Mouse (Mus musculus) embryonic facial prominence, embryonic 14.5 days (tissue): ENCODE measurements around the gene Nfrkb. TPM values are rescaled to one million over a fixed set of nuclear protein-coding genes. Genes with fewer than 3 reads are reported as not detected.

Experiments
- ATAC-seq: fragments of 200-750 bp; cut with Nextera tagmentation; 2 replicates; pipeline ENCODE4 v1.8.0; 2017; ENCODE audit warnings: low read depth, moderate number of reproducible peaks, moderate TSS enrichment
- DNase-seq: peaks from one replicate; pipeline ENCODE4 v3.0.0-alpha.2; 2015; ENCODE audit warnings: low spot score
- H3K27ac ChIP-seq: fragments of 300-500 bp; sonication (generic); replicated peaks from 2 replicates; pipeline ENCODE4 v1.5.1; 2014; ENCODE audit warnings: low read depth, mild to moderate bottlenecking, low read length, moderate library complexity
- H3K27me3 ChIP-seq: fragments of 300-500 bp; sonication (generic); replicated peaks from 2 replicates; pipeline ENCODE4 v1.6.1; 2014; ENCODE audit warnings: low read length; ENCODE audit not compliant: control insufficient read depth, insufficient read depth
- H3K36me3 ChIP-seq: fragments of 300-500 bp; sonication (generic); 2 replicates; pipeline ENCODE4 v1.6.1; 2014; ENCODE audit warnings: low read length, mixed read lengths; ENCODE audit not compliant: control insufficient read depth, insufficient read depth
- H3K4me1 ChIP-seq: fragments of 300-500 bp; sonication (generic); 2 replicates; pipeline ENCODE4 v1.6.1; 2014; ENCODE audit warnings: antibody characterized with exemption, low read length; ENCODE audit not compliant: control insufficient read depth, insufficient read depth
- H3K4me2 ChIP-seq: fragments of 300-500 bp; sonication (generic); 2 replicates; pipeline ENCODE4 v1.6.1; 2014; ENCODE audit warnings: low read depth, mild to moderate bottlenecking, low read length, moderate library complexity, mixed read lengths
- H3K4me3 ChIP-seq: fragments of 300-500 bp; sonication (generic); 2 replicates; pipeline ENCODE4 v1.5.1; 2014; ENCODE audit warnings: low read depth, mild to moderate bottlenecking, low read length
- H3K9ac ChIP-seq: fragments of 300-500 bp; sonication (generic); 2 replicates; pipeline ENCODE4 v1.6.1; 2014; ENCODE audit warnings: low read depth, mild to moderate bottlenecking, low read length, moderate library complexity, mixed read lengths
- H3K9me3 ChIP-seq: fragments of 300-500 bp; sonication (generic); 2 replicates; pipeline ENCODE4 v1.6.1; 2016; ENCODE audit warnings: low read length; ENCODE audit not compliant: control insufficient read depth
- WGBS: fragments of 180-500 bp; shearing (Covaris S2); extraction: QIAGEN DNeasy Blood & Tissue Kit; methylation state at CpG from one replicate; pipeline ENCODE4 v1.1.7; 2014; 5-methylcytosine and 5-hydroxymethylcytosine counted together
- polyA plus RNA-seq: library from polyadenylated mRNA; unstranded; fragments of >200 nt; fragmentation: Nextera tagmentation; extraction: Ambion mirVana; gene quantifications from 2 replicates; pipeline ENCODE4 v1.2.1, GENCODE M21; 2014

The Nfrkb gene
- polyA plus RNA-seq, 1 experiment from 2014 or later = 18.3 TPM

DNA sequence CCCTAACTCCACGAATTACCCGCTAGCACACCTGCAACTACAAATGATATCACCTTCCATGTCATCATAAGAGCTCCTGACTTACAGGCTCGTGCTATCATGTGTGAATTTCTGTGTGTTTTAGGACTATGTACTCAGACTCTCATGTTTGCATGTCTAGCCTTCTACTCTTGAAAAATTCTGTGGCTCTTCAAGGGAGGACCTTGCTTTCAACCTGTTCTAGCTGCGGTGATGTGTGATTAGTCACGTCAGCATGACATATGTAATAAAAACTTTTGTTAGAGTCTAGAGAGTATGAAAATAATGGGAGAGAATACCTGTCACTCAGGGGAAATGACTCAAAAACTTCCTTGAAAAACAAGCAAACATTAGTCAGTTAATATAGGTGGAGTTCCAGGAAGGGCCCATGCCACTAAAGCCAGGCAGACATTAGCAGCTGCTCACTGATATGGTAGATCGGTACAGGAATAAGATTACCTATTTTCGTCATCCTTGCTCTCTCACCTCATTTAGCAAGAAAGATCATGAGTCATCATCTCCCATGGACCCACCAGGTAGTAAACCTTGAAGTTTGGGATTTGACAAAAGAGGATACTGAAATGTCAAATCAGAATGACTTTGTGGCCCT, 63.3 kb downstream of the Nfrkb start:
- no peak for ATAC-seq
- Histone ChIP-seq H3K27ac (no peak overlapping the region), H3K4me1 (no peaks in the 10 kb centered on the region), H3K4me2 (no peak overlapping the region), H3K9me3 (no peaks in the 10 kb centered on the region), H3K9ac (no peak overlapping the region), H3K36me3 (no peaks in the 10 kb centered on the region), H3K27me3 (no peaks in the 10 kb centered on the region), H3K4me3 (no peak overlapping the region)
- DNase-seq = no peak
- WGBS = 82% methylated on average over 7 of the region's 7 CpGs

DNA sequence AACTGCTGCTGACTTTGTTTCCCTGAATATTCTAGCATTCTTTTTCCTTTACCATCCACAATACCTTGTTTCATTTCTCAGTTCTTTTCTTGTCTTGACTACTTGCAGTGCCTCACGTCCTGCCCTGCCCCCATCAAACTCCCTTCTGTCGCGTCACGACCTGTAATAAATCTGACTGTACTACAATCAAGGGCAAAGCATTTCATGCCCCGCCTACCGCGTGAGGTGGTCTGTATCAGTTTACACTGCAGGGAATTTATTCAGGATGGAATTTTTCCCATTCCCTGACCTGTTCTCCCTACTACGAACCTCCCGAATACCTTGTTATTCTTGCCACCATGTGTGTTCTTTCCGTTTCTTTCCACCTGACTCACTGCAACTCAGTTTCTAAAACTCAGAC, 66.2 kb downstream of the Nfrkb start:
- Histone ChIP-seq H3K9me3 (no peaks in the 10 kb centered on the region), H3K4me2 (no peak overlapping the region), H3K4me1 (no peaks in the 10 kb centered on the region), H3K9ac (no peak overlapping the region), H3K36me3 (no peaks in the 10 kb centered on the region), H3K27me3 (no peaks in the 10 kb centered on the region), H3K4me3 (no peak overlapping the region), H3K27ac (no peak overlapping the region)
- ATAC-seq = no peak
- 40% methylated on average over 10 of the region's 10 CpGs for WGBS
- no peak for DNase-seq

DNA sequence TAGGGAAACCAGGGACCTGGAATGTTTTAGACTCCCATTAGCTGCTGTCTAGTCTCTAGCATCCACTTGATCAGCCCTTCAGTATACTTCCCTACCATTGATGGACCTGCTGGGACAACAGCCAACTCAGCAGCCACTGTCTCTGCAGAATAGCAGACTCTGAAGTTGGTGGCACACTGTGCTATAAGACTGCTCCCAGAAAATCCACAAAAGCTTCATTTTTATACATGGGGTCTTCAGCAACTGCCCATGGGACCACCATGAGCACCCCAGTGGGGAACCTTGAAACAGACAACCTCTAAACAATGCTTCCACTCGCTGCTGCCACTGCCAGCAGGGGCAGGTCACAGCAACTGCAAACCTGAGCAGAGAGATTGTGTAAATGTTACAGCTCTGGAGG, 68.4 kb downstream of the Nfrkb start:
- no peak for ATAC-seq
- no peaks in the 10 kb centered on the region for H3K27me3 ChIP-seq
- no peak overlapping the region for H3K4me2 ChIP-seq
- H3K4me1 ChIP-seq = no peaks in the 10 kb centered on the region
- no peak overlapping the region for H3K4me3 ChIP-seq
- no peak overlapping the region for H3K27ac ChIP-seq
- no peak for DNase-seq
- no peaks in the 10 kb centered on the region for H3K9me3 ChIP-seq
- H3K9ac ChIP-seq = no peak overlapping the region
- 55% methylated on average over 1 of the region's 1 CpGs for WGBS
- no peaks in the 10 kb centered on the region for H3K36me3 ChIP-seq

DNA sequence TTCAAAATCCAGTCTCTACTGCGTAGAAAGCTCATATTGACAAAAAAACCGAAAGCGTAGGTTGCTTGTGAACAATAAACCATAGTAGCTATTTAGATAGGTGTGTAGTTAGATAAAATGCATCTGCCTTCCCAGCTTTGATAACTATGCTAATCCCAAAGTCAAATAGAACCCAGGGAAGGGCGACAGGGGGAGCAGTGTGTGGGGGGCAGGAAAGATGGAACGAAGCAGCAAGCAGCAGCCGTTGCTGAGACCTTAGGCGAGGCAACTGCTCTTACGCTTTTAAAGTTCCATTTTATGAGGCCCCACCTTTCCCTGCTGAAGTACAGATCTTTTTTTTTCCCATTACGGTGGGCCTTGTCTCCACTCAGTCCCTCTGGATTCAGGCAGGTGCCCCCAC, 77.2 kb downstream of the Nfrkb start:
- Histone ChIP-seq H3K4me3 (no peak overlapping the region), H3K4me2 (peak overlapping the region; percentile 33; the same call in 1 of the 2 replicates), H3K27ac (no peak overlapping the region), H3K36me3 (no peaks in the 10 kb centered on the region), H3K9me3 (no peaks in the 10 kb centered on the region), H3K9ac (no peak overlapping the region), H3K27me3 (peaks cover 39% of the 10 kb centered on the region), H3K4me1 (no peaks in the 10 kb centered on the region)
- DNase-seq (no peak), ATAC-seq (no peak)
- 48% methylated on average over 9 of the region's 9 CpGs for WGBS

DNA sequence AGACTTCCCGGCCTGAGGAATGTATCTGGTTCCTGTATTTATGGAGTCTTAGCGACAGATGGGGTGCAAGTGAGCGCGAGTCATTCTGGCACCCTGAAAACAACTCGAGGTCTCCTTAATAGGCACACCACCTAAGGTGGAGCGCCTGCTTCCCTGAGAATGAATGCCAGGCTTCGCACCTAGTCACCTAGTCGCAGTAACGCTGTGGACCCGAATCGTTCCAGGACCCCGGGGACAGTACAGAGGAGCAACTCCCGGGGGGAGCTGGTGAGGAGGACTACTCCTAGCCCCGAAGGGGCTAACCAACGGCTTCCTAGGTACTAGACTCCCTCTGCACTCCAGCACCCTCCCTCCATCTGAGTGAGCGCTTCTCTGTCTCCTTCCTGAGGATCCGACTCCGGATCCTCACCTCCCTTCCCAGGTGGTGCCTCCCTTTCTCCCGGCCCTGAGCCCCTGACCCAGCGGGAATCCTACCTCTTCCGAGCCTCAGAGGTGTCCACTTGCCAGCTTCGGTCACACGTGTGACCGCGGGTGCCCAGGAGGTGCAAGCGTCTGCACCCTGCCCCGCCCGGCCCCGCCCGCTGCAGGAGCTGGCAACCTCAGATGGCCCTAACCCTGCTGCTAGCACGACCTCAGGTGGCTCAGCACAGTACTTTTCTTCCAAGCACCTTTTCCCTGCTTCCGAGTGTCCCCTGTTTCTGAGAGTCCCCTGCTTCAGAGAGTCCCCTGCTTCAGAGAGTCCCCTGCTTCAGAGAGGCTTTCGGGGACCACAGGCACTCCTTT, 77.9 kb downstream of the Nfrkb start, which contains the start of gene Tmem45b:
Gene Tmem45b (minus strand): TSS at position 771 of the 783 bp plus-strand sequence.
- Histone ChIP-seq H3K9me3 (no peaks in the 10 kb centered on the region), H3K27ac (no peak within 1 kb of the TSS), H3K4me3 (peak within 1 kb of the TSS; percentile 19), H3K4me2 (peak within 1 kb of the TSS; percentile 33), H3K27me3 (peaks cover 39% of the 10 kb centered on the region), H3K4me1 (no peaks in the 10 kb centered on the region), H3K9ac (no peak within 1 kb of the TSS), H3K36me3 (no peaks in the 10 kb centered on the region)
- WGBS = 6% methylated on average over 33 of the region's 33 CpGs
- DNase-seq = no peak
- ATAC-seq = no peak

Other genes starting within 250 kb of the Nfrkb start
- gene Aplp2, start 174.4 kb upstream of the Nfrkb start, polyA plus RNA-seq = 277 and 281 TPM in 2 replicates
- gene Prdm10, start 105.7 kb upstream of the Nfrkb start, polyA plus RNA-seq = 4.8 and 5.4 TPM in 2 replicates
- 0.48 and 1.7 TPM in 2 replicates for gene Tmem45b, start 78.3 kb downstream of the Nfrkb start, polyA plus RNA-seq